Mouse (Mus musculus) midbrain, embryonic 15.5 days (tissue): ENCODE data around the gene Haus7. TPM values are rescaled to one million over a fixed set of nuclear protein-coding genes. Genes with fewer than 3 reads are reported as not detected.
A peak's percentile ranks its signal among the peaks of the same experiment; 100 is the strongest.
"Not testable (repeated sequence)": the region's sequence is repeated elsewhere in the genome, so short reads cannot be mapped to it uniquely, and the experiment has no call there.

ENCODE experiments used
- ATAC-seq: fragments of 200-750 bp; cut with Nextera tagmentation; replicated peaks from 2 replicates; pipeline ENCODE4 v1.8.0; 2017; ENCODE audit warnings: moderate TSS enrichment
- H3K27ac ChIP-seq: fragments of 300-500 bp; sonication (generic); 2 replicates; pipeline ENCODE4 v1.5.1; 2015; ENCODE audit warnings: mild to moderate bottlenecking, inconsistent platforms
- H3K27me3 ChIP-seq: fragments of 300-500 bp; sonication (generic); replicated peaks from 2 replicates; pipeline ENCODE4 v1.6.1; 2015; ENCODE audit warnings: inconsistent platforms
- H3K36me3 ChIP-seq: fragments of 300-500 bp; sonication (generic); replicated peaks from 2 replicates; pipeline ENCODE4 v1.6.1; 2015; ENCODE audit warnings: inconsistent platforms
- H3K4me1 ChIP-seq: fragments of 300-500 bp; sonication (generic); 2 replicates; pipeline ENCODE4 v1.6.1; 2015; ENCODE audit warnings: inconsistent platforms
- H3K4me2 ChIP-seq: fragments of 300-500 bp; sonication (generic); 2 replicates; pipeline ENCODE4 v1.6.1; 2015; ENCODE audit warnings: inconsistent platforms, mild to moderate bottlenecking, moderate library complexity
- H3K4me3 ChIP-seq: fragments of 300-500 bp; sonication (generic); 2 replicates; pipeline ENCODE4 v1.5.1; 2015; ENCODE audit warnings: mild to moderate bottlenecking, inconsistent platforms
- H3K9ac ChIP-seq: fragments of 300-500 bp; sonication (generic); 2 replicates; pipeline ENCODE4 v1.6.1; 2015; ENCODE audit warnings: mild to moderate bottlenecking, inconsistent platforms
- H3K9me3 ChIP-seq: fragments of 300-500 bp; sonication (generic); 2 replicates; pipeline ENCODE4 v1.6.1; 2016; ENCODE audit warnings: inconsistent platforms
- WGBS: fragments of 180-500 bp; shearing (Covaris S2); methylation state at CpG from one replicate; pipeline ENCODE4 v1.1.7; 2015; ENCODE audit warnings: mixed read lengths; 5-methylcytosine and 5-hydroxymethylcytosine counted together
- polyA plus RNA-seq: library from polyadenylated mRNA; unstranded; fragments of >200 nt; fragmentation: Nextera tagmentation; extraction: Ambion mirVana; gene quantifications from 2 replicates; pipeline ENCODE4 v1.2.1, GENCODE M21; 2015

Gene Haus7
- polyA plus RNA-seq, 1 experiment from 2014 or later: 76.1 TPM

DNA sequence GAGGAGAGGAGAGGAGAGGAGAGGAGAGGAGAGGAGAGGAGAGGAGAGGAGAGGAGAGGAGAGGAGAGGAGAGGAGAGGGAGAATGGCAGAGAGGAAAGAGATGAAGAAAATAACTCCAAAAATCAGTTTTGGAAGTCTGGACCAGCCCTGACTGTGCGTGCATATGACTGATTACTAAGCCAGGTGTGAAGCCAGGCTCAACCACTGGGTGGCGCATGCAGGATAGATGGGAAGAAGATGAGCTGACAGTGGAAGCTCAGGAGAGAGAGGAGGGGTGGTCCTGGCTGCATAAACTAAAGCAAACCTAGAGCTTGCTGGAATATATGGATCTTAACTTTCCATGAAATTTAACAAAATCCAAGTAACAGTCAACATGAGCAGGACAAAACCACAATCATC, 6.9 kb downstream of the Haus7 start:
- Histone ChIP-seq H3K4me3 (no peak overlapping the region), H3K27me3 (no peaks in the 10 kb centered on the region), H3K36me3 (no peaks in the 10 kb centered on the region), H3K4me2 (no peak overlapping the region), H3K27ac (no peak overlapping the region), H3K9ac (no peak overlapping the region), H3K9me3 (no peaks in the 10 kb centered on the region), H3K4me1 (no peaks in the 10 kb centered on the region)
- 0 out of 2 replicates have a peak, but pooled peaks have one; percentile 37 for ATAC-seq
- 20% methylated on average over 2 of the region's 2 CpGs for WGBS

DNA sequence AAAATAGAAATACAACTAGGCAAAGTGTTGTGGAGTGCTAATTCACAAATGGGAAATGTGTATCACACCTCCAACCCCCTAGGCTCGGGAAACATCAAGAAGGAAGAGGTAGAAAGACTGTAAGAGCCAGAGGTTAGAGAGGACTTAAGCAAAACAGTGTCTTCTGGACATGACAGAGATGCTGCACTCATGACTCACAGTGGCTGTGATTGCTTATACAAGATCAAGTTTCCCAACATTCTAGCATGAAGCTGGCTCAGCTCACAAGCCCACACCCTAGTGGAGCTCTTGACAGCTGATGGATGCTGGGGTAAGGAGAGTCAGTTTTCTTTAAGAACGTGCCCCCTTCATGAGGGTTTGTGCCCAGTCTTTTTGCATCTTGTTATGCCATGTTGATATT, 17.4 kb downstream of the Haus7 start:
- Histone ChIP-seq H3K27ac (no peak overlapping the region), H3K9ac (no peak overlapping the region), H3K4me1 (no peaks in the 10 kb centered on the region), H3K4me3 (no peak overlapping the region), H3K9me3 (no peaks in the 10 kb centered on the region), H3K27me3 (no peaks in the 10 kb centered on the region), H3K36me3 (0 out of 2 replicates have a peak, but pooled peaks cover 2% of the 10 kb centered on the region), H3K4me2 (no peak overlapping the region)
- no peak for ATAC-seq
- 71% methylated on average over 2 of the region's 2 CpGs for WGBS

DNA sequence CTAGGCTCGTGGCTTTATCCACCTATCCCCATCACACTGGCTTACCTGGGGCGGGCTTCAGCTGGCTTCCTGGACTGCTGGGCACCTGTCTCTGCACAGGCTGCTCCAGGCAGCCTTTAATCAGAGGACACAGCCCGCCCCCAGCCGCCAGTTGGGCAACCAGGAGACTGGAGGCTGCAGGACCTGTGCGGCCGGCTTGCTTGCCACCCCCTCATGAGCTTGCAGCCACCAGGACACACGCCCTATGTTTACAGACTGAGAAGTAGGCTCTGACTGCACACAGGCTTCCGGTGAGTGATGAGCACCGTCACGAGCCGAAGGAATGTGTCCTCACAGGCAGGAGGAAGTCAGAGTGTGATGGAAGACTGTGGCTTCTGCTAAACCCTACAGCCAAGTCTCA, 23.6 kb downstream of the Haus7 start, which contains the start of gene Trex2:
Gene Trex2 (minus strand): TSS at position 93 of the 400 bp plus-strand sequence.
- Histone ChIP-seq H3K27ac (no peak within 1 kb of the TSS), H3K4me3 (no peak within 1 kb of the TSS), H3K27me3 (no peaks in the 10 kb centered on the region), H3K9ac (no peak within 1 kb of the TSS), H3K4me1 (no peaks in the 10 kb centered on the region), H3K9me3 (no peaks in the 10 kb centered on the region), H3K36me3 (no peaks in the 10 kb centered on the region), H3K4me2 (no peak within 1 kb of the TSS)
- WGBS: 85% methylated on average over 11 of the region's 11 CpGs
- no peak for ATAC-seq

DNA sequence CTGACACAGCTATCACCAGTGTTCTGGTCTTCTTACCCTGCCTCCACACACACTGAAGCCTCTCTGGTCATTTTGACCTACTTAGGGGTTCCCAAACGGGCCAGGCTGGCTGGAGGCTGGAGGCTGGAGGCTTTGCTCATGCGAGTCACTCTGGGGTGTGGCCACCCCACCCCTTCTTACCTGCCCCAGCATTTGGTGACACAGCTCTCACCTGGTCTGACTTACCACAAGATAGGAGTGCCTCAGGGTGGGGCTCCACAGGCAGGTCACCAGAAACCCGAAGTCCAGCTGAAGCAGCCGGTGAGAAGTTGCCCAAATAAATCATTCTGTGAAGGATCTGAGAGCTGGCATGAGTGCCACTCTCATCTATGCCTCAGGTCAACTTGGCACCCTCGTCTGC, 26.0 kb downstream of the Haus7 start:
- no peak for ATAC-seq
- H3K36me3 ChIP-seq: no peaks in the 10 kb centered on the region
- no peak overlapping the region for H3K9ac ChIP-seq
- H3K4me2 ChIP-seq: no peak overlapping the region
- no peaks in the 10 kb centered on the region for H3K27me3 ChIP-seq
- H3K27ac ChIP-seq: no peak overlapping the region
- no peaks in the 10 kb centered on the region for H3K4me1 ChIP-seq
- H3K9me3 ChIP-seq: no peaks in the 10 kb centered on the region
- WGBS: 68% methylated on average over 5 of the region's 5 CpGs
- no peak overlapping the region for H3K4me3 ChIP-seq

DNA sequence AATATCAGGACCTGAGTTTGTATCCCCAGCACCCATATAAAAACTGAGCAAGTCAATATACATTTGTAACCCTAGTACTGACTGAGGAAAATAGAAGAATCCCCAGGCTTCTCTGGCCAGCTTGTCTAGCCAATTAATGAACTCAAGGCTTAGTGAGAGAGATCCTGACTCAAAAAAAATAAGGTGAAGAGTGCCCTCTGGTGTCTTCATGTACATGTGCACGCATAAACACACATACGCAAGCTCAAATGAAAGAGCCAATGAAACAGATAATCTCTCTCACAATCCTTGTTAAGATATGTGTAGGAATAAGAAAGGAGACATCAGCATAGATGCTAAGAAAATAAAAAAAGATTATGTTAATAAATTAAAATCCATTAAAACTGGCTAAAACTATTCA, 28.8 kb downstream of the Haus7 start:
- no peak overlapping the region for H3K27ac ChIP-seq
- H3K9ac ChIP-seq: no peak overlapping the region
- no peaks in the 10 kb centered on the region for H3K4me1 ChIP-seq
- H3K36me3 ChIP-seq: no peaks in the 10 kb centered on the region
- H3K4me2 ChIP-seq: no peak overlapping the region
- 76% methylated on average over 2 of the region's 2 CpGs for WGBS
- H3K9me3 ChIP-seq: no peaks in the 10 kb centered on the region
- H3K4me3 ChIP-seq: no peak overlapping the region
- no peak for ATAC-seq
- no peaks in the 10 kb centered on the region for H3K27me3 ChIP-seq

DNA sequence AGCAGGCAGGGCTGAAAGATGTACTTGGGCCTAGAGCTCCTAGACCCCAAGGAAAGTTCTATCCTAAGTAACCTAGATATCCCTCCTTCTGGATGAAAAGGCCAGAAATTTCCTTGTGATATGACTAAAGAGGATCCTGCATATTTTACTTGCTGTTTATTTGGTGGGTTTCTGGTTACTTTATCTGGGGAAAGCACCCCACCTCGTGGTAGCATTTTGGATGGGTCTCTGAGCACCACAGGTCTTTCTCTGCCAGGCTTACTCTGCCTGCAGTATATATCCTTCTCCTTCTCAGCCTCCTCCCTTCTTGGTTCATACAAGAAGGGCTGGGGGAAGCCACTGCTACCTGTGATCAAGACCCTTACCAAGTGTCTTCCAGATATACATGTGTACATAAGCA, 46.1 kb downstream of the Haus7 start:
- 40% methylated on average over 1 of the region's 1 CpGs for WGBS
- no peaks in the 10 kb centered on the region for H3K9me3 ChIP-seq

DNA sequence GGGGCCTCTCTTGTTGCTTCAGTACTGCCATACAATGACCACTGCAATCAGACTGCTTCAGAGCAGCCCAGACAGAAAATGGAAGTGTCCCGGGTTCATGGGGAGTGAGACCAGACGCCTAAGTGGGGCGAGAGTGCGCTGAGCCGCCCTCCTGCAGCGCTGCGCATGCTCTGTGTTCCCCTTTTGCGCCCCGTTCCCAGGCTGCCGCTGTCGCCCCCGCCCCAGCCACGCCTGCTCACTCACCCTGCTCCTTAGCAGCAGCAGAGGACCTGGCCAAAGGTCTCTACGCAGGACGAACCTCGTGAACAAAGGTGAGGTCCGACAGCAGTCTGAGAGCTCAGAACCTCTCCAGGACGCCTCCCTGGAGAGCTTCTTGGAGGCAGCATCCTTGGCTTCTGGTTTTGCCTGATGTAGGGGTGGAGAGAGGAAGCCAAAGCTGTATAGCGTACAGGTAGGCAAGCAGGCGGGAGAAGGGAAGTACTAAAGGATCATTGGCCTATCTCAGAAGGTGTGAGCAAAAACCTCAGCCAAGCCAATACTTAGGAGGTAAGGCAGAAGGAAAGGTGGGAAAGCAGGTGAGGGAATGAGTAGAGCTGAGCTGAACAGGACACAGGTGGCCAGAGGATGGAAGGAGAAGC, 47.8 kb downstream of the Haus7 start, which contains the start of gene Zfp92:
Gene Zfp92 (plus strand): TSS at position 217 of the 638 bp plus-strand sequence.
- Histone ChIP-seq H3K9ac (peak within 1 kb of the TSS; percentile 27), H3K4me3 (peak within 1 kb of the TSS; percentile 37), H3K27me3 (no peaks in the 10 kb centered on the region), H3K4me1 (no peaks in the 10 kb centered on the region), H3K4me2 (peak within 1 kb of the TSS; percentile 49), H3K36me3 (no peaks in the 10 kb centered on the region), H3K9me3 (no peaks in the 10 kb centered on the region), H3K27ac (no peak within 1 kb of the TSS)
- 0 out of 2 replicates have a peak, but pooled peaks have one; percentile 45 for ATAC-seq
- 26% methylated on average over 20 of the region's 20 CpGs for WGBS

More for the DNA sequence above, 46.1 kb downstream of the Haus7 start:
- Histone ChIP-seq H3K27ac (no peak overlapping the region), H3K4me1 (no peaks in the 10 kb centered on the region), H3K4me3 (no peak overlapping the region), H3K27me3 (no peaks in the 10 kb centered on the region), H3K36me3 (no peaks in the 10 kb centered on the region), H3K9ac (no peak overlapping the region), H3K4me2 (no peak overlapping the region)
- ATAC-seq: no peak

DNA sequence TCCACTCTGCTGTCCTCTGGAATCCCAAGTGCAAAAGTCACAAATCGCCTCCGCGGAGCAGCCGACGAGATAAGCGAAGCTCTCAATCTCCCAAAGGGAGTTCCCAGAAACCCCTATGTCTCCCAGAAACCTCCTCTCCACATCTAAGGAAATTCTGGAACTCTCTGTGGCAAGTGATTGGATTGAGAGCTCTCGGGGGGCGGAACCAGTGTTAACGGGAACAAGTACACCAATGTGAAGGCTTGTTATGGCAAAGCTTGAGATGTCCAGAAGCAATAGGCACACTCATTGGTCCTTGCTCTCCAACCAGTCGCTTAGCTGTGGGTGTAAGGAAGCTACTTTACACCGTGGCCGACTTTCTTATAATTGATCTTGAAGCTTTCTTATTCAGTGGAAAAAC, 57.2 kb downstream of the Haus7 start:
- Histone ChIP-seq H3K27me3 (no peaks in the 10 kb centered on the region), H3K4me3 (no peak overlapping the region), H3K4me2 (no peak overlapping the region), H3K9me3 (no peaks in the 10 kb centered on the region), H3K36me3 (no peaks in the 10 kb centered on the region), H3K4me1 (no peaks in the 10 kb centered on the region), H3K9ac (no peak overlapping the region), H3K27ac (no peak overlapping the region)
- ATAC-seq: no peak
- 92% methylated on average over 12 of the region's 12 CpGs for WGBS

DNA sequence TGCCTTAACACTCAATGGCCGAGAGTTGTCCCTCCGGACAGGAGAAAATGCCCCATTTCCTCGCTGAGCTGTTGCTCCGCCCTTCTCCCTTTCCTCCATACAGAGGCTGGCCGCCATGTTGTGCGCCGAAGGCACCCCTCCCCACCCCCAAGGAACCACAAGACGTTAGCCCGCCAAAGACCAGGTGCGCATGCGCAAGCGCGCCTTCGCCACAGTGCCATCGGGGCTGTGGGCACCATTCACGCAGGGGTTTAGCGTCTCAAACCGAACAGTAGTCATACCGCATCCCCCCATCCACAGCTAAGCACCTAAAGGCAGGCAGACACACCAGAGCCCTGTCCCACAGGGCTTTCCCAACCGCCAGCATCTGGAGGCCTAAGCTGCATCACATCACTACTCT, 57.9 kb downstream of the Haus7 start:
- H3K36me3 ChIP-seq: no peaks in the 10 kb centered on the region
- no peak overlapping the region for H3K9ac ChIP-seq
- H3K27me3 ChIP-seq: no peaks in the 10 kb centered on the region
- no peak overlapping the region for H3K27ac ChIP-seq
- no peaks in the 10 kb centered on the region for H3K9me3 ChIP-seq
- no peak overlapping the region for H3K4me2 ChIP-seq
- WGBS: 80% methylated on average over 20 of the region's 20 CpGs
- no peak for ATAC-seq
- no peak overlapping the region for H3K4me3 ChIP-seq
- H3K4me1 ChIP-seq: no peaks in the 10 kb centered on the region

DNA sequence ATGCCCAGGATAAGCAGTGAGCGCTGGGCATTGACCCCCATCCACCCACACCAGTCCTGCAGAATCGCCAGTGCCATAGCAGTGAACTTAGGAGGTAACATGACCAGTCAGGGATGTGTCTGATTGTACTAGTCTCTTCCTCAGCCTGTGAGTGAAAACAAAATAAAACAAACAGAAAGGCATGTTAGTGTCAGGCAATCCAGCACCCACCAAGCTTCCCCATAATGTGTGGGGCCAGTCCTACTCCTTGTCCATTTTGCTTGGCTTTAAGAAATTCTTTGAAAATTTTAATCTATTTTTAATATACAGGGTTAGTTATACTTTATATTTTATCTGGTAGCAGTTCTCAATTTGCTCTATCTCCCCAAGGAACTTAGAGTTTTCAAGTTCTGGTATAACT, 60.2 kb downstream of the Haus7 start, which contains the start of gene Gm18336:
Gene Gm18336 (minus strand): TSS at position 101 of the 400 bp plus-strand sequence.
- not testable (repeated sequence) for ATAC-seq, H3K4me1 ChIP-seq, H3K4me3 ChIP-seq, H3K36me3 ChIP-seq, H3K27ac ChIP-seq, H3K9ac ChIP-seq, H3K27me3 ChIP-seq, H3K4me2 ChIP-seq, H3K9me3 ChIP-seq
- 65% methylated on average over 2 of the region's 2 CpGs for WGBS

DNA sequence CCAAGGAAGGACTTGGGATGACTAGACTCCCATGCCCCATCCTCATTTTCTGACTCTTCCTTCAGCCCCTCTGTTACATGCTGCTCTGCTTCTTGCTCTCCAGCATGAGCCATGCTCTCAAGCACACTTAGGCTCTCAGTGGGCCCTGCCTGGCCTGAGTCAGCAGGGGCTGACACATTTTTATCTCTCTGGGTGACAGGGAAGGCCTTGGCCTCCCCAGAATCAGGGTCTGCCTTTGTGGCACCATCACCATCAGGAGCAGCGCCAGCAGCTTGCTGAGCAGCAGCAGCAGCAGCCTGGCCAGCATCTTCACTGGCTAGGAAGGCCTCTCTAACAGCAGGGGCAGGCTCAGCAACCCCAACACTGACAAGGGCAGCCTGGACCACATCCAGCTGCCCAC, 62.4 kb downstream of the Haus7 start:
- ATAC-seq: no peak
- Histone ChIP-seq H3K4me3 (no peak overlapping the region), H3K36me3 (no peaks in the 10 kb centered on the region), H3K9ac (no peak overlapping the region), H3K4me1 (no peaks in the 10 kb centered on the region), H3K4me2 (no peak overlapping the region), H3K27ac (no peak overlapping the region), H3K27me3 (no peaks in the 10 kb centered on the region), H3K9me3 (no peaks in the 10 kb centered on the region)
- 75% methylated on average over 1 of the region's 1 CpGs for WGBS

DNA sequence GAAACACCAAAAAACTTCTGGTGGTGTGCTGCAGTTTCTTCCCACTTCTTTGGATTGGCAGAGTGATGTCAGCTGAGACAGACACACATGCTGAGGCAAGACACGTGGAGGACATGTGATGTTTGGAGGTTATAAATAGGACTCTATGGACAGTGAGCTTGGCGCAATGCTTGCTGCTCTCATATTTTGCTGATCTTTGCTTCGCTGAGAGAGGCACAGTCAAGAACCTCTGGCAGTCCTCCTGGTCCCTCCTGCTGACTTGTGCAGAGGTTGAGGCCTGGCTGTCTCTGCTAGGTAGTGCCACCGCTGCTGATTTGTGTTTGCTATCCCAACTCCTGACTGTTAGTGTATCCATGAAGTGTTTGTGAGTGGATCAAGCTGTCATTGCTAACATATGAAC, 67.4 kb downstream of the Haus7 start:
- Histone ChIP-seq H3K27ac (no peak overlapping the region), H3K9me3 (no peaks in the 10 kb centered on the region), H3K9ac (no peak overlapping the region), H3K27me3 (no peaks in the 10 kb centered on the region), H3K4me2 (no peak overlapping the region), H3K4me1 (no peaks in the 10 kb centered on the region), H3K36me3 (no peaks in the 10 kb centered on the region), H3K4me3 (no peak overlapping the region)
- WGBS: 80% methylated on average over 4 of the region's 4 CpGs
- ATAC-seq: no peak
